Mouse (Mus musculus): ENCODE measurements around the gene Wwtr1. TPM values are rescaled to one million over a fixed set of nuclear protein-coding genes. Genes with fewer than 3 reads are reported as not detected.

Wwtr1 gene
- polyA plus RNA-seq, 1 experiment from 2014 or later: 11.9 TPM

DNA sequence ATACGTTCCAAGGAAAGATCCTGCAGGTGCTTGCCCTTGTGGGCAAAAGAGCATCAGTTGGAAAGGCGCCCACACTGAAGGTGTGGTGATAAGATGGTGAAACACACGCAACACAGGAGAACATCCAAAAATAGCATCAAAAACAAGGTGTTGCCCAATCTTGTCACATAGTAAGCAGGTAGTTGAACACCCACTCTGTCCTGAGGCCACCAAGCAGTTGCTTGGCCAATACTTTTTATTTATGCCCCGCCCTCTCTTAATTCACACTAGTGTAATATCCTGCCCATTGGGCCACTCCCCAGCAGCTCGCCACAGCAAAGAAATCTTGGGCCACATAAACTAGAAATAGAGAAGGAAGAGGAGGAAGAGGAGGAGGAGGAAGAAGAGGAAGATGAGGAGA, 22.6 kb downstream of the Wwtr1 start:
- no peak overlapping the region for H3K4me3 ChIP-seq (ENCODE audit: low read depth, low read length)
- no peak overlapping the region for H3K4me2 ChIP-seq (ENCODE audit: low read depth)
- H3K9ac ChIP-seq (ENCODE audit: low read length): no peak overlapping the region
- no peaks in the 10 kb centered on the region for H3K9me3 ChIP-seq (ENCODE audit: control insufficient read depth, low read length)
- no peaks in the 10 kb centered on the region for H3K27me3 ChIP-seq (ENCODE audit: control insufficient read depth, insufficient read depth, low read length)
- H3K27ac ChIP-seq (ENCODE audit: low read depth, low read length): no peak overlapping the region
- H3K36me3 ChIP-seq (ENCODE audit: control insufficient read depth, insufficient read depth, low read length): no peaks in the 10 kb centered on the region
- no peak for DNase-seq (ENCODE audit: low spot score)
- 93% methylated on average over 5 of the region's 5 CpGs for WGBS
- ATAC-seq (ENCODE audit: insufficient read depth, low FRiP score, low TSS enrichment): no peak
- no peaks in the 10 kb centered on the region for H3K4me1 ChIP-seq (ENCODE audit: control insufficient read depth, insufficient read depth, low read length)

DNA sequence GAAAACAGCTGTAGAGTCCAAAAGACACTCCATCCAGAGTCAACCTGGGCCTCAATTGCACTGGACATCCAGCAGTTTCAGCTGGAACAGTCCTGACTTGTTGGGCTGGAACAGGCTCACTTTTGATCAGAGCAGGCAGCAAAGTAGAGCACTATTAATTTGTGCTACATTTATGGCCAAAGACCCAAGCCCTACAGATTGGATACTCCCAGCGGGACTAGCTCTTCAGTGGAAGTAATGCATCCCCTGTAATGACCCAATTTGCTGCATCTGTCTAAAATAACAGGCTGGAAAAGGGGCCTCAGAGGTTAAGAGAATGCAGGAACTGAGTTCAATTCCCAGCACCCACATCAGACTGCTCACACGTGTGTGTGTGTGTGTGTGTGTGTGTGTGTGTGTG, 24.5 kb downstream of the Wwtr1 start:
- no peak for DNase-seq (ENCODE audit: low spot score)
- H3K9me3 ChIP-seq (ENCODE audit: control insufficient read depth, low read length): no peaks in the 10 kb centered on the region
- H3K4me1 ChIP-seq (ENCODE audit: control insufficient read depth, insufficient read depth, low read length): no peaks in the 10 kb centered on the region
- H3K4me3 ChIP-seq (ENCODE audit: low read depth, low read length): no peak overlapping the region
- H3K36me3 ChIP-seq (ENCODE audit: control insufficient read depth, insufficient read depth, low read length): no peaks in the 10 kb centered on the region
- H3K27ac ChIP-seq (ENCODE audit: low read depth, low read length): no peak overlapping the region
- 84% methylated on average over 2 of the region's 2 CpGs for WGBS
- ATAC-seq (ENCODE audit: insufficient read depth, low FRiP score, low TSS enrichment): no peak
- H3K4me2 ChIP-seq (ENCODE audit: low read depth): no peak overlapping the region
- H3K9ac ChIP-seq (ENCODE audit: low read length): no peak overlapping the region
- H3K27me3 ChIP-seq (ENCODE audit: control insufficient read depth, insufficient read depth, low read length): no peaks in the 10 kb centered on the region

DNA sequence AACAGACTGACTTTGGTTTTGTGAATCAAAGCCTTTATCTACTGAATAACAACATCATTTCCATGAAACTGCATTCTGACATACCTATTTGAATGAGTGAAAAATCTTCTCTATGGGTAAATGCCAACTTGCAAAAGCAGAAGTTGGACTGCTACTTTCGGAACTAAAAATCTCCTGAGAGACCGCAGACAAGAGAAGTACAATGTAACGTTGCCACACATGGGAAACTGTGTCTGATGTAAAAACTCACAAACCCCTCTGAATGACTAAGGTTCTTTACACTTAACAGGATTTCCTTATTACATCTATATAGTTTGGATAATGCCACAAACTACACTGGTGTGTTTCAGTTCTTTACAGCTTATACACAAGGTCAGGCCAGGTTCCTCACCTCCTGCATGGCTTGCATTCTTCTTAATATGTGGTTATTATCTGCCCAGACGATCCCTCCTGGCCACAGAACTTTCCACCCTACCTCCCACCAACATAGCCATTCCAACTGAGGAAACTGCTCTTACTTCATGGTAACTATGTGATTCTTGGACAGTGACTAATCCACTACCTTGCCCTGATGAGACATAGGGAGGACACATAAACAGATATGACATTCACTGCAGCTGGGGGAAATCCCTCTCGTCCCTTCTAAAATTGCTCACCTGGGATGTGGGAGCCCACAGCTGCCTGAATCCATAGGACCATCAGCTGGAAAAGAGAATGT, 25.1 kb downstream of the Wwtr1 start:
- Histone ChIP-seq H3K36me3 (ENCODE audit: control insufficient read depth, insufficient read depth, low read length) (no peaks in the 10 kb centered on the region), H3K27ac (ENCODE audit: low read depth, low read length) (no peak overlapping the region), H3K27me3 (ENCODE audit: control insufficient read depth, insufficient read depth, low read length) (no peaks in the 10 kb centered on the region), H3K4me2 (ENCODE audit: low read depth) (no peak overlapping the region), H3K4me3 (ENCODE audit: low read depth, low read length) (no peak overlapping the region), H3K9me3 (ENCODE audit: control insufficient read depth, low read length) (no peaks in the 10 kb centered on the region), H3K9ac (ENCODE audit: low read length) (no peak overlapping the region), H3K4me1 (ENCODE audit: control insufficient read depth, insufficient read depth, low read length) (no peaks in the 10 kb centered on the region)
- WGBS: 84% methylated on average over 5 of the region's 5 CpGs
- ATAC-seq (ENCODE audit: insufficient read depth, low FRiP score, low TSS enrichment) (no peak), DNase-seq (ENCODE audit: low spot score) (no peak)

- H3K4me3 ChIP-seq (ENCODE audit: low read depth, low read length): no peak overlapping the region
- WGBS: 91% methylated on average over 9 of the region's 9 CpGs
- no peak overlapping the region for H3K4me2 ChIP-seq (ENCODE audit: low read depth)
- no peak overlapping the region for H3K27ac ChIP-seq (ENCODE audit: low read depth, low read length)
- no peaks in the 10 kb centered on the region for H3K36me3 ChIP-seq (ENCODE audit: control insufficient read depth, insufficient read depth, low read length)
- H3K9ac ChIP-seq (ENCODE audit: low read length): no peak overlapping the region
- DNase-seq (ENCODE audit: low spot score) (no peak), ATAC-seq (ENCODE audit: insufficient read depth, low FRiP score, low TSS enrichment) (no peak)
- H3K27me3 ChIP-seq (ENCODE audit: control insufficient read depth, insufficient read depth, low read length): no peaks in the 10 kb centered on the region
- no peaks in the 10 kb centered on the region for H3K9me3 ChIP-seq (ENCODE audit: control insufficient read depth, low read length)
- no peaks in the 10 kb centered on the region for H3K4me1 ChIP-seq (ENCODE audit: control insufficient read depth, insufficient read depth, low read length)
Measured at GRCm38 (mm10) chr3:57544154-57544553, 31.6 kb downstream of the Wwtr1 start.

DNA sequence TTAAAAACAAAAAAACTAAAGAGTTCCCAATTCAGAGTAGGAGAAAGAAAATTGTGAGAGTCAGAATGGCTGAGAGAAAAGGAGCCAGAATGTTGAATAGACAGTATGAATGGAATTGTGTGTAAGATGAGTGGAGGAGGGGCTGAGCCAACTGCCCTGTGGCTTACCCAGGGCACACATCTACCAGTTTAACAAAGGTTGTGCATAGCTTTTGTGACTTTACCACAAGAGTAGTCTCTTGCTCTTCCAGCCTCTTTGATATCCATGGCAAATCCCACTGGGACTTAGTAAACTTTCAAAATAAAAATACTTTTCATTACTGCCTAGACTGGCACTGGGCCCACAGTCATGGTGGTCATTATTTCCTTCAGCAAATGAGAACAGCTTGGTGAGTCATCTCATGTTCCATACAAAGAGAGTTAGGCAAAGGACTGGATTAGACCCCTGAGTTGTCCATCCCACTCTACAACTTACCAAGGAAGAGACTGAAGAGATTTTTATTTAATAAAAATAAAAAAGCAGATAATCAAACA, 32.8 kb downstream of the Wwtr1 start:
- Histone ChIP-seq H3K9me3 (ENCODE audit: control insufficient read depth, low read length) (no peaks in the 10 kb centered on the region), H3K4me2 (ENCODE audit: low read depth) (no peak overlapping the region), H3K36me3 (ENCODE audit: control insufficient read depth, insufficient read depth, low read length) (no peaks in the 10 kb centered on the region), H3K9ac (ENCODE audit: low read length) (no peak overlapping the region), H3K27me3 (ENCODE audit: control insufficient read depth, insufficient read depth, low read length) (no peaks in the 10 kb centered on the region), H3K4me1 (ENCODE audit: control insufficient read depth, insufficient read depth, low read length) (no peaks in the 10 kb centered on the region), H3K27ac (ENCODE audit: low read depth, low read length) (no peak overlapping the region), H3K4me3 (ENCODE audit: low read depth, low read length) (no peak overlapping the region)
- no peak for ATAC-seq (ENCODE audit: insufficient read depth, low FRiP score, low TSS enrichment)
- no peak for DNase-seq (ENCODE audit: low spot score)

- WGBS: 87% methylated on average over 7 of the region's 7 CpGs
- DNase-seq (ENCODE audit: low spot score) (no peak), ATAC-seq (ENCODE audit: insufficient read depth, low FRiP score, low TSS enrichment) (no peak)
Measured at GRCm38 (mm10) chr3:57541205-57541604, 34.5 kb downstream of the Wwtr1 start.

GRCm38 (mm10) chr3:57540474-57540873, 35.2 kb downstream of the Wwtr1 start:
- H3K4me1 ChIP-seq (ENCODE audit: control insufficient read depth, insufficient read depth, low read length): no peaks in the 10 kb centered on the region
- no peak overlapping the region for H3K4me2 ChIP-seq (ENCODE audit: low read depth)
- no peak overlapping the region for H3K27ac ChIP-seq (ENCODE audit: low read depth, low read length)
- no peak overlapping the region for H3K9ac ChIP-seq (ENCODE audit: low read length)
- H3K4me3 ChIP-seq (ENCODE audit: low read depth, low read length): no peak overlapping the region
- no peaks in the 10 kb centered on the region for H3K27me3 ChIP-seq (ENCODE audit: control insufficient read depth, insufficient read depth, low read length)
- H3K36me3 ChIP-seq (ENCODE audit: control insufficient read depth, insufficient read depth, low read length): no peaks in the 10 kb centered on the region
- ATAC-seq (ENCODE audit: insufficient read depth, low FRiP score, low TSS enrichment) (no peak), DNase-seq (ENCODE audit: low spot score) (no peak)
- WGBS: 87% methylated on average over 2 of the region's 2 CpGs
- no peaks in the 10 kb centered on the region for H3K9me3 ChIP-seq (ENCODE audit: control insufficient read depth, low read length)

More at GRCm38 (mm10) chr3:57541205-57541604, 34.5 kb downstream of the Wwtr1 start:
- Histone ChIP-seq H3K4me1 (ENCODE audit: control insufficient read depth, insufficient read depth, low read length) (no peaks in the 10 kb centered on the region), H3K36me3 (ENCODE audit: control insufficient read depth, insufficient read depth, low read length) (no peaks in the 10 kb centered on the region), H3K27me3 (ENCODE audit: control insufficient read depth, insufficient read depth, low read length) (no peaks in the 10 kb centered on the region), H3K4me2 (ENCODE audit: low read depth) (no peak overlapping the region), H3K27ac (ENCODE audit: low read depth, low read length) (no peak overlapping the region), H3K4me3 (ENCODE audit: low read depth, low read length) (no peak overlapping the region), H3K9ac (ENCODE audit: low read length) (no peak overlapping the region), H3K9me3 (ENCODE audit: control insufficient read depth, low read length) (no peaks in the 10 kb centered on the region)

DNA sequence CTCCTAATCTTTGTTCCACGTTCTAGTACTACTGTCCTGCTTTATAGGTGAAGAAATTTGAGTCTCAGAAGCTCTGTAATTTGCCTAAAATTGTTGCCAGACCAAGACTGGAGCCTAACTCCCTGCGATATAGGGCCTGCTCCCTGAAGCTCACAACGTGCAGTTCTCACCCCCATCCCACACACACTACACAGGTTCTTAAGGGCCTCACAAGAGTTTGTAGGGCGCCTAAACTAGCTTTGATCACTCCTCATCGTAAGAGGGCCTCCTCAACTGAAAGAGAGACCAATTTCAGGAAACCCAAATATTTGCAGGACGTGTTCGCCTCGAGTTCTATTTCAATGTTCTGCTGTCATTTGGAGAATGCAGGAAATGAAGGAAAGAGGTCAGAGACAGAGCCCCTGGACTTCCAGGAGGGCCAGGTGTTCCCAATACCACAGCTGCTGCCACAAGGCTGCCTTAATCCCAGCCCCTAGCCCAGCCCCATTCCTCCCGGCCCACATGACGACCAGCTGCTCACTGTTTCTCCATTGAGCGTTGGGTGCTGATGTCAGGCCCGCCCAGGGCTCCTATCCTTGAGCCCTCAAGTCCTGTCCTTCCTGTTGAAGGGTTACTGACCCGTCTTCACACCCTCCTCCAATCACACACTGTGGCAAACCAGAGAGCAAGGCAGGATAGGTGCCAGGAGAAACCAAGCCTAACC, 40.1 kb downstream of the Wwtr1 start:
- DNase-seq (ENCODE audit: low spot score) (no peak), ATAC-seq (ENCODE audit: insufficient read depth, low FRiP score, low TSS enrichment) (no peak)
- no peaks in the 10 kb centered on the region for H3K4me1 ChIP-seq (ENCODE audit: control insufficient read depth, insufficient read depth, low read length)
- H3K9me3 ChIP-seq (ENCODE audit: control insufficient read depth, low read length): no peaks in the 10 kb centered on the region
- WGBS: 71% methylated on average over 13 of the region's 13 CpGs
- H3K4me2 ChIP-seq (ENCODE audit: low read depth): no peak overlapping the region
- H3K36me3 ChIP-seq (ENCODE audit: control insufficient read depth, insufficient read depth, low read length): no peaks in the 10 kb centered on the region; the same call in 1 of the 2 replicates
- no peaks in the 10 kb centered on the region for H3K27me3 ChIP-seq (ENCODE audit: control insufficient read depth, insufficient read depth, low read length)
- no peak overlapping the region for H3K4me3 ChIP-seq (ENCODE audit: low read depth, low read length)
- H3K9ac ChIP-seq (ENCODE audit: low read length): no peak overlapping the region
- H3K27ac ChIP-seq (ENCODE audit: low read depth, low read length): no peak overlapping the region

DNA sequence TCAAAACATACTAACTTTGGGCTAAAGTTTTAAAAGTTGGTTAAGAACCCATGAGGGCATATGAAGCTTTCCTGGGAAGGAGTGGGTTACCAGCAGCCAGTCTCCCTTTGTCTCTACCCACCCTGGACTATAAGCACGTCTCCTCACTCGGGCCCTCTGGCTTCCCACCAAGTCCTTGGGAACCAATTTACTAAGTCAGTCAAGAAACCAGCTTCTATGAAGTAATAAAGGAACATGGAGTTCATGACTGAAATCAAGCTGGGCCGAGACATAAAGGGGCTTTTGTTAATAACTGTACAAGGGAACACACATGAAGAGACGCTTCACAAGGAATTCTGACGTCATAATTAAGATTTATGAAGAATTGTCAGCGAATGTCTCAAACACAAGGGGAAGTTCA, 41.3 kb downstream of the Wwtr1 start:
- 65% methylated on average over 6 of the region's 6 CpGs for WGBS
- no peak for DNase-seq (ENCODE audit: low spot score)

More for the DNA sequence above, 41.3 kb downstream of the Wwtr1 start:
- no peaks in the 10 kb centered on the region; the same call in 1 of the 2 replicates for H3K36me3 ChIP-seq (ENCODE audit: control insufficient read depth, insufficient read depth, low read length)
- H3K4me2 ChIP-seq (ENCODE audit: low read depth): no peak overlapping the region
- no peak overlapping the region for H3K9ac ChIP-seq (ENCODE audit: low read length)
- ATAC-seq (ENCODE audit: insufficient read depth, low FRiP score, low TSS enrichment): no peak
- H3K27ac ChIP-seq (ENCODE audit: low read depth, low read length): no peak overlapping the region
- no peak overlapping the region for H3K4me3 ChIP-seq (ENCODE audit: low read depth, low read length)
- no peaks in the 10 kb centered on the region for H3K4me1 ChIP-seq (ENCODE audit: control insufficient read depth, insufficient read depth, low read length)
- no peaks in the 10 kb centered on the region for H3K27me3 ChIP-seq (ENCODE audit: control insufficient read depth, insufficient read depth, low read length)
- no peaks in the 10 kb centered on the region for H3K9me3 ChIP-seq (ENCODE audit: control insufficient read depth, low read length)
